Mouse (Mus musculus): ENCODE results near the gene Zfp263.
A peak's percentile ranks its signal among the peaks of the same experiment; 100 is the strongest.

Zfp263 gene

GRCm38 (mm10) chr16:3743503-3744185 lies at the start of gene Zfp263:
Gene Zfp263, plus strand, starts transcription at chr16:3744093.
- DNase-seq (ENCODE audit: low spot score), result peak; percentile 89

- no peak for DNase-seq (ENCODE audit: low spot score)
Measured at GRCm38 (mm10) chr16:3699281-3699680, 44.6 kb upstream of the Zfp263 start.

GRCm38 (mm10) chr16:3700893-3701292 lies 43.0 kb upstream of the Zfp263 start:
- no peak for DNase-seq (ENCODE audit: low spot score)

GRCm38 (mm10) chr16:3706680-3707079 lies 37.2 kb upstream of the Zfp263 start:
- no peak for DNase-seq (ENCODE audit: low spot score)

GRCm38 (mm10) chr16:3714731-3715130 lies 29.2 kb upstream of the Zfp263 start:
- DNase-seq (ENCODE audit: low spot score), result no peak

- no peak for DNase-seq (ENCODE audit: low spot score)
Measured at GRCm38 (mm10) chr16:3717980-3718379, 25.9 kb upstream of the Zfp263 start, which contains the start of gene Mefv. Gene Mefv, minus strand, starts transcription at chr16:3718097.

- no peak for DNase-seq (ENCODE audit: low spot score)
Measured at GRCm38 (mm10) chr16:3723231-3723630, 20.7 kb upstream of the Zfp263 start.

GRCm38 (mm10) chr16:3727980-3728720 lies 15.7 kb upstream of the Zfp263 start:
- DNase-seq (ENCODE audit: low spot score), result no peak

GRCm38 (mm10) chr16:3732612-3733011 lies 11.3 kb upstream of the Zfp263 start:
- DNase-seq (ENCODE audit: low spot score), result no peak

GRCm38 (mm10) chr16:3733198-3733732 lies 10.6 kb upstream of the Zfp263 start:
- DNase-seq (ENCODE audit: low spot score), result no peak

- DNase-seq (ENCODE audit: low spot score), result no peak
Measured at GRCm38 (mm10) chr16:3742466-3742865, 1.4 kb upstream of the Zfp263 start.

- no peak for DNase-seq (ENCODE audit: low spot score)
Measured at GRCm38 (mm10) chr16:3744186-3744700, 350 bp downstream of the Zfp263 start.

GRCm38 (mm10) chr16:3745656-3746055 lies 1.8 kb downstream of the Zfp263 start:
- DNase-seq (ENCODE audit: low spot score), result no peak

GRCm38 (mm10) chr16:3748976-3749375 lies 5.1 kb downstream of the Zfp263 start:
- no peak for DNase-seq (ENCODE audit: low spot score)

GRCm38 (mm10) chr16:3771603-3772002 lies 27.7 kb downstream of the Zfp263 start:
- DNase-seq (ENCODE audit: low spot score), result no peak

- DNase-seq (ENCODE audit: low spot score), result no peak
Measured at GRCm38 (mm10) chr16:3776365-3776764, 32.5 kb downstream of the Zfp263 start.

GRCm38 (mm10) chr16:3777986-3778385 lies 34.1 kb downstream of the Zfp263 start:
- DNase-seq (ENCODE audit: low spot score), result no peak

GRCm38 (mm10) chr16:3781237-3781636 lies 37.3 kb downstream of the Zfp263 start:
- DNase-seq (ENCODE audit: low spot score), result no peak

GRCm38 (mm10) chr16:3788394-3788793 lies 44.5 kb downstream of the Zfp263 start:
- no peak for DNase-seq (ENCODE audit: low spot score)

Measured in layer of hippocampus, adult 9-10 months (tissue).